Mouse (Mus musculus): ENCODE measurements around the gene Spg7. TPM values are rescaled to one million over a fixed set of nuclear protein-coding genes. Genes with fewer than 3 reads are reported as not detected.

Gene Spg7
- polyA plus RNA-seq (2014; fragmentation: Illumina TruSeq; extraction: RNeasy Lipid Tissue Mini Kit (QIAGEN cat#74804); ENCODE audit: low read depth, low replicate concordance), result 107 TPM

DNA sequence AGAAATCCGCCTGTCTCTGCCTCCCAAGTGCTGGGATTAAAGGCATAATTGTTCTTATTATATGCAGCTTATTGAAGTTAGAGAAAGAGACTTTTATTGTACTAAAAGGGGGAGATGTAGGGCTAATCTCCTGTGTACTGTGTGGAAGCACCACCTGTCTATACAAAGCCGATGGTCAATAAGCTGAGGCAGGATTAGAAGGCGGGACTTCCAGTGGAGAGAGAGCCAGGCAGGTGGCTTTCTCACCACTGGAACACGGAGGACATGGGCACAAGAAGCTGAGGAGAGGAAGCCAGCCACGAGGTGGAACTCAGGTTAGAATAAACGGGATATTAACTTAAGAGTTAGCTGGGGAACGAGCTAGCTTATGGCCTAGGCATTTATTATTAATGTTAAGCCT lies at the start of gene Spg7:
Gene Spg7, plus strand, starts transcription at position 222 of the 400 bp plus-strand sequence.

DNA sequence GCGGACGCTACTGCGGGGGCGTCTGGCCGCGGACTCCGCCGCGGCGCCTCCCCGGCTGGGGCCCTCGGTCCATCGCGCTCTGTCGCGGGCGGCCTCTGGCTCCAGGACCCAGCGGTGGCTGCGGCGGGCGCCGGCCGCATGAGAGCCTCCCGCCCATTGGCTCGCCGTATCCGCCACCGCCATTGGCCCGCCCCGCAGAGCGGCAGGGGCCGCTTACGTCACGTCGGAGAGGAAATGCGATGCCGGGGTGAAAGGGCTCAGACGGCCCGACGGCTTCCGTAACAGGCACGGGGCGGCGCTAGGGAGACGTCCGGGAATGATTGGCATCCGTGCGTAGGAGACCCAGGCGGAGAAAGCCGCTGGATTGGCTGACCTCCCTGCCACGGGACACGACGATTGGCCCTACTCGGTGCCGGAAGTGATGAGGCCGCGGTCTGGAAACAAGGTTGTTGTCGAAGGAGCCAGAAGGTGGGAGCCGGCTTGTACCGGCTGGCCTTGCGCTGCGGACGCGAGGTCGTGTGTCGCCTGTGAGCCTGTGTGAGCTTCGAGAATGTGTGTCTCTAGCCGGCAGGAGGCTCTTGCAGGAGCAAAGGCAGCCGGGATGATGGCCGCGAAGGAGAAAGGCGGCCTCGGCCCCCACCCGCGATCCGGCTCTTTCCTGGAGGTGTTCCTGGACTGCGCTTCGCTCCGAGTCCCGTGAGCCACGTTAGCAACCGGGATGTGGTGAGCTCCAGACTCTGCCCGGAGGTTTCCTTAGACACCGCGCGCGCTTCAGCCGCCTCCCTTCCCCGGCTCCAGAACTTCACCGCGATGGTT lies 20.4 kb upstream of the Spg7 start, which contains the start of gene Ankrd11:
Gene Ankrd11, minus strand, starts transcription at position 120 of the 816 bp plus-strand sequence.

DNA sequence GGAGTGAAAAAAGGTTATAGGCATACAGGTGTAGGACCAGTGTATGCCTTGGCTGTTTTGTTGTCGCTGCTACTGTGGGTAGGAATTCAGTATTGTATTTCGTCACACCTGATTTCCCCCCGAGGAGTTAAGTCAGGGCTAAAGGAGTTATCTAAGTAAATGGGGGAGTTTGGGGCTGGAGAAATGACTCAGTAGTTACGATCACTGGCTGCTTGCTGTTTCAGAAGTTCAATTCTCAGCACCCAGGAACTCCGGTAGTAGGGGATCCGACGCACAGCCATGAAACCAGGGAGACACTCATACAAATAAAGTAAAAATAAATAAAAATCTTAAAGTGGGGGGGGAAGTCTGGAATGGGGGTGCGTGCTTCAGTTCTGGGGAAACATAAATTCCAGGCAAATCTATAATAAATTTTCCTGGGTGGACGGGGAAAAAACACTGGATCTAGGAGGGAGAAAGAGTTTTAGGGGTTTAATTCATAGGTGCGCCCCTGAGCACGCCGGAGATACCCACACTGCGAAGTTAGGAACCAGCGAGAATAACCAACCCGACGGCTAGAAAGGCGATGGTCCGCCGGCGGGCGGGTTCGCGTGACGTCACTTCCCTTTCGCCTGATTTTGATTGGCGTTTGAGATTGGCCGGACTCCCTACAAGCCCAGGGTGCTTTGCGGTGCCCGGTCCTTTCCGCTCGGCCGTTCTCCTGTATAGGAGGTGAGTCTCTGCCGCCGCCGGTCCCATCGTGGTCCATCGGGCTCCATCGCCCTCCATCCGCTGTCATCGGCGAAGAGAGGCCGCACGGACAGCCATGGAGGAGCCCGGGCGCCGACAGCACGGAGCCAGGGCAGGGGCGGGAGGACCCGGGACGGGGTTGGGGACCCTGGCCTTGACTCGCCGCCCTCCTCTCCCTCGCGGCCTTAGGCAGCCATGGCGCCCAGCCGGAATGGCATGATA lies 39.3 kb downstream of the Spg7 start, which contains the start of gene Rpl13:
Gene Rpl13, plus strand, starts transcription at position 616 of the 951 bp plus-strand sequence.

DNA sequence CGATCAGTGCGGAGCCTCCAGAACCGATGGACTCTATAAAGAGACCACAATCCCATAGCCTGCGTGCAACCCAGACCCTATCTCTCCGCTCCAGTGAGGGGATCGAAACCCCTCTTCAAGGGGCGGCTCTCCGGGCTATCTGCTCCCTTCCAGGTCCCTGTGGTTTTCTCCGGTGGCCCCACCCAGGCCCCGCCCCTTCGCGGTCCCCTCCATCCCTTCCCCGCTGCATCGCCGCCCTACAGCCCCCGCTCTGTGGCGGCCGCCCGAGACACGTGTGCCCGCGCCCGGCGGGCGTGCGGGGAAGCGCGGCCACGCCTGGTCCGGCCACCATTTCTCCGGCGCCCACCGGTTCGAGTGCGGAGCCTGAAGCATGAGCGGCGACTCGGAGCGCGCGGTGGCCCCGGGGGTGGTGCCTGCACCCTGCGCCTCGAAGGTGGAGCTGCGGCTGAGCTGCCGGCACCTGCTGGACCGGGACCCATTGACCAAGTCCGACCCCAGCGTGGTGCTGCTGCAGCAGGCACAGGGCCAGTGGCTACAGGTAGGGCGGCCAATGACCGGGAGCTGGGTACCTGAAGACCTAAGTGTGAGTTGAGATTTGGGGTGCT lies 54.5 kb downstream of the Spg7 start, which contains the start of gene Cpne7:
Gene Cpne7, plus strand, starts transcription at position 248 of the 605 bp plus-strand sequence.

Other genes with a start within 250 kb of the Spg7 start
- gene Cdh15, start 215.0 kb upstream of the Spg7 start, polyA plus RNA-seq (2014; fragmentation: Illumina TruSeq; extraction: RNeasy Lipid Tissue Mini Kit (QIAGEN cat#74804); ENCODE audit: low read depth, low replicate concordance), result not detected
- gene Ankrd11, start 20.7 kb upstream of the Spg7 start, polyA plus RNA-seq (2014; fragmentation: Illumina TruSeq; extraction: RNeasy Lipid Tissue Mini Kit (QIAGEN cat#74804); ENCODE audit: low read depth, low replicate concordance), result 61.7 TPM
- gene Rpl13, start 39.4 kb downstream of the Spg7 start, polyA plus RNA-seq (2014; fragmentation: Illumina TruSeq; extraction: RNeasy Lipid Tissue Mini Kit (QIAGEN cat#74804); ENCODE audit: low read depth, low replicate concordance), result 652 TPM
- gene Cpne7, start 54.4 kb downstream of the Spg7 start, polyA plus RNA-seq (2014; fragmentation: Illumina TruSeq; extraction: RNeasy Lipid Tissue Mini Kit (QIAGEN cat#74804); ENCODE audit: low read depth, low replicate concordance), result 0.76 TPM
- 0.10 TPM for gene Sult5a1, start 95.4 kb downstream of the Spg7 start, polyA plus RNA-seq (2014; fragmentation: Illumina TruSeq; extraction: RNeasy Lipid Tissue Mini Kit (QIAGEN cat#74804); ENCODE audit: low read depth, low replicate concordance)
- gene Dpep1, start 123.3 kb downstream of the Spg7 start, polyA plus RNA-seq (2014; fragmentation: Illumina TruSeq; extraction: RNeasy Lipid Tissue Mini Kit (QIAGEN cat#74804); ENCODE audit: low read depth, low replicate concordance), result 50.5 TPM
- gene Chmp1a, start 149.8 kb downstream of the Spg7 start, polyA plus RNA-seq (2014; fragmentation: Illumina TruSeq; extraction: RNeasy Lipid Tissue Mini Kit (QIAGEN cat#74804); ENCODE audit: low read depth, low replicate concordance), result 67.3 TPM
- 30.4 TPM for gene Spata33, start 149.9 kb downstream of the Spg7 start, polyA plus RNA-seq (2014; fragmentation: Illumina TruSeq; extraction: RNeasy Lipid Tissue Mini Kit (QIAGEN cat#74804); ENCODE audit: low read depth, low replicate concordance)
- gene Cdk10, start 161.9 kb downstream of the Spg7 start, polyA plus RNA-seq (2014; fragmentation: Illumina TruSeq; extraction: RNeasy Lipid Tissue Mini Kit (QIAGEN cat#74804); ENCODE audit: low read depth, low replicate concordance), result 32.9 TPM
- gene Spata2l, start 173.3 kb downstream of the Spg7 start, polyA plus RNA-seq (2014; fragmentation: Illumina TruSeq; extraction: RNeasy Lipid Tissue Mini Kit (QIAGEN cat#74804); ENCODE audit: low read depth, low replicate concordance), result 4.2 TPM
- gene Zfp276, start 191.3 kb downstream of the Spg7 start, polyA plus RNA-seq (2014; fragmentation: Illumina TruSeq; extraction: RNeasy Lipid Tissue Mini Kit (QIAGEN cat#74804); ENCODE audit: low read depth, low replicate concordance), result 15.2 TPM
- 19.4 TPM for gene Vps9d1, start 191.4 kb downstream of the Spg7 start, polyA plus RNA-seq (2014; fragmentation: Illumina TruSeq; extraction: RNeasy Lipid Tissue Mini Kit (QIAGEN cat#74804); ENCODE audit: low read depth, low replicate concordance)